Mouse (Mus musculus) heart, embryonic 11.5 days (tissue): ENCODE results near the gene Jmjd4. TPM values are rescaled to one million over a fixed set of nuclear protein-coding genes. Genes with fewer than 3 reads are reported as not detected.

Source experiments
- ATAC-seq: fragments of 200-750 bp; cut with Nextera tagmentation; replicated peaks from 2 replicates; pipeline ENCODE4 v1.8.0; 2017; ENCODE audit warnings: moderate library complexity; ENCODE audit not compliant: insufficient number of reproducible peaks, low FRiP score, low TSS enrichment
- H3K27ac ChIP-seq: fragments of 300-500 bp; sonication (generic); 2 replicates; pipeline ENCODE4 v1.5.1; 2014; ENCODE audit warnings: mild to moderate bottlenecking, low read depth, low read length
- H3K27me3 ChIP-seq: fragments of 300-500 bp; sonication (generic); 2 replicates; pipeline ENCODE4 v1.6.1; 2014; ENCODE audit warnings: mild to moderate bottlenecking, low read length, mixed read lengths; ENCODE audit not compliant: control insufficient read depth, insufficient read depth
- H3K36me3 ChIP-seq: fragments of 300-500 bp; sonication (generic); 2 replicates; pipeline ENCODE4 v1.6.1; 2014; ENCODE audit warnings: mild to moderate bottlenecking, low read length, moderate library complexity, mixed read lengths; ENCODE audit not compliant: control insufficient read depth, insufficient read depth
- H3K4me1 ChIP-seq: fragments of 300-500 bp; sonication (generic); 2 replicates; pipeline ENCODE4 v1.6.1; 2014; ENCODE audit warnings: low read length; ENCODE audit not compliant: control insufficient read depth, insufficient read depth
- H3K4me2 ChIP-seq: fragments of 300-500 bp; sonication (generic); 2 replicates; pipeline ENCODE4 v1.6.1; 2014; ENCODE audit warnings: mild to moderate bottlenecking, moderate library complexity
- H3K4me3 ChIP-seq: fragments of 300-500 bp; sonication (generic); 2 replicates; pipeline ENCODE4 v1.5.1; 2014; ENCODE audit warnings: low read depth, low read length
- H3K9ac ChIP-seq: fragments of 300-500 bp; sonication (generic); 2 replicates; pipeline ENCODE4 v1.6.1; 2014; ENCODE audit warnings: mild to moderate bottlenecking, low read depth, low read length, moderate library complexity
- H3K9me3 ChIP-seq: fragments of 300-500 bp; sonication (generic); replicated peaks from 2 replicates; pipeline ENCODE4 v1.6.1; 2016; ENCODE audit warnings: low read length; ENCODE audit not compliant: control insufficient read depth
- WGBS: fragments of 180-500 bp; shearing (Covaris S2); extraction: QIAGEN DNeasy Blood & Tissue Kit; methylation state at CpG from one replicate; pipeline ENCODE4 v1.1.7; 2014; ENCODE audit not compliant: insufficient replicate concordance; 5-methylcytosine and 5-hydroxymethylcytosine counted together
- polyA plus RNA-seq: library from polyadenylated mRNA; unstranded; fragments of >200 nt; fragmentation: Nextera tagmentation; extraction: Ambion mirVana; gene quantifications from 2 replicates; pipeline ENCODE4 v1.2.1, GENCODE M21; 2014

The Jmjd4 gene
- polyA plus RNA-seq, 1 experiment from 2014 or later: 13.0 TPM

DNA sequence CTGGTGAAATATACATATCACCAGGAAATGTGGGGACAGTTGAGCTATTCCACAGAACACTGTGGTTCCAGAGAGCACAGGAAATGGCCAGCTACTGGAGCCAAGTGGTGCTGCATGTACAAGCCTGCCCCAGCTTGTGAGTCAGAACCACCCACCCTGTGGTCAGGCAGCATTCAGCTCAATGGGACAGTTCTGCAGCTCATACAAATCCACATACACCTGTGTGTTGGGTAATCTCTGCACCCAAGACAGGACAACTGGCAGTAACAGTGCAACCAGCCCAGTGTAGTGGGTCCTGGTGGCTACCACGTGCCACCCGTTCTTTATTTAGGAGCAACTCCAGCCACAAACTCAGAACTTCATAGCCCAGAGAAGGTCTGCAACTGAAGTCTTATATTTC lies 27.9 kb upstream of the Jmjd4 start:
- Histone ChIP-seq H3K9ac (no peak overlapping the region), H3K4me3 (no peak overlapping the region), H3K4me1 (0 out of 2 replicates have a peak, but pooled peaks cover 6% of the 10 kb centered on the region), H3K4me2 (no peak overlapping the region), H3K27ac (no peak overlapping the region), H3K27me3 (no peaks in the 10 kb centered on the region), H3K9me3 (no peaks in the 10 kb centered on the region), H3K36me3 (0 out of 2 replicates have a peak, but pooled peaks cover 3% of the 10 kb centered on the region)
- WGBS: 86% methylated on average over 2 of the region's 2 CpGs
- no peak for ATAC-seq

DNA sequence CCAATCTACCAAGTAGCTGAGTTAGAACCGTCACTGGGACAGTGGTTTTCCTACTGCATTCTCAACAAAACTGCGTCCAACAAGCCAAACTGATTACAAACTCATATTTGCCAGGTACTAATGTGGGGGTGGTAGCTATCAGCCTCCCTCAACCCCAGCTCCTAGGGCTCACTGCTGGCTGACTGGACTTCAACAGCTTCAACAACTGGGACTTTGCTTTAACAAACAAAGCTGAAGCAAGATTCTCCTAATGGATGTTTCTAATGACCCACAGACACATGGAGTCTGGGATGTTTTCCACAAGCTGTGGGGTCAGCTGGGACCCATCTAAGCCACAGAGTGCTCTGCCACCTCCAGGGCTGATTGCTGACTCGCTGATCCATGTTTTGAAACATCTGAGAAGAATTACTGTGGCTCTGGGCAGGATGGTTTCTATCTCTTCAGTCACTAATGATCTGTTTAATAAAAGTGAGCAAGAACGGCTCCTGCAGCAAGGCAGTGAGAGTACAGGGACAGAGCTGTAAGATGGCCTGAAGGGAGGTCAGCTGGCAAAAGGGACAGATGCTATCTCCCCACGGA lies 26.7 kb upstream of the Jmjd4 start:
- H3K9ac ChIP-seq: no peak overlapping the region
- H3K4me3 ChIP-seq: no peak overlapping the region
- ATAC-seq: no peak
- no peak overlapping the region for H3K27ac ChIP-seq
- 80% methylated on average over 5 of the region's 5 CpGs for WGBS
- no peaks in the 10 kb centered on the region for H3K9me3 ChIP-seq
- H3K36me3 ChIP-seq: peaks cover 4% of the 10 kb centered on the region; the same call in 1 of the 2 replicates
- no peak overlapping the region for H3K4me2 ChIP-seq
- no peaks in the 10 kb centered on the region for H3K27me3 ChIP-seq
- 0 out of 2 replicates have a peak, but pooled peaks cover 6% of the 10 kb centered on the region for H3K4me1 ChIP-seq

DNA sequence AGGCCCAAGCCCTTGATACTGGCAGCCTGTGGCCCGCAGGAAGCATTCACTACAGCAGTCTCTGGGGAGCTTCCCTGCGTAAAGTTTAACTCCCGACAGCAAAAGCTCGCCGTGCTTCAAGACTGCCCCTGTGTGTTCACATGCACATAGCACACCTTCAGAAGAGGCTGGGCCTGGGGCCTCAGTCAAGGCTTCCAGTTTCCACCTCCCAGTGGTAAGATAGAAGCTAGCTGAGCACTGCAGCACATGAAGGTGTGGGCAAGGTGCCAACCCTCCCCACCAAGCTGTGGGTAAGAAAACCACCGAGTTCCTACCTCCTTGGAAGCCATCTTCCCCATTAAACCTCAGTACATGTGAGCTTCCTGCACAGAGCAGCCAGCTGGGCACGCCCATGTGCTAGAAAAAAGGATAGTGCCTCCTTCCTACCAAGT lies 24.2 kb upstream of the Jmjd4 start:
- no peaks in the 10 kb centered on the region for H3K27me3 ChIP-seq
- H3K27ac ChIP-seq: no peak overlapping the region
- no peak for ATAC-seq
- H3K4me1 ChIP-seq: 0 out of 2 replicates have a peak, but pooled peaks cover 6% of the 10 kb centered on the region
- H3K4me3 ChIP-seq: no peak overlapping the region
- H3K9me3 ChIP-seq: no peaks in the 10 kb centered on the region
- 53% methylated on average over 7 of the region's 7 CpGs for WGBS
- H3K36me3 ChIP-seq: peaks cover 4% of the 10 kb centered on the region; the same call in 1 of the 2 replicates
- no peak overlapping the region for H3K9ac ChIP-seq
- no peak overlapping the region for H3K4me2 ChIP-seq

DNA sequence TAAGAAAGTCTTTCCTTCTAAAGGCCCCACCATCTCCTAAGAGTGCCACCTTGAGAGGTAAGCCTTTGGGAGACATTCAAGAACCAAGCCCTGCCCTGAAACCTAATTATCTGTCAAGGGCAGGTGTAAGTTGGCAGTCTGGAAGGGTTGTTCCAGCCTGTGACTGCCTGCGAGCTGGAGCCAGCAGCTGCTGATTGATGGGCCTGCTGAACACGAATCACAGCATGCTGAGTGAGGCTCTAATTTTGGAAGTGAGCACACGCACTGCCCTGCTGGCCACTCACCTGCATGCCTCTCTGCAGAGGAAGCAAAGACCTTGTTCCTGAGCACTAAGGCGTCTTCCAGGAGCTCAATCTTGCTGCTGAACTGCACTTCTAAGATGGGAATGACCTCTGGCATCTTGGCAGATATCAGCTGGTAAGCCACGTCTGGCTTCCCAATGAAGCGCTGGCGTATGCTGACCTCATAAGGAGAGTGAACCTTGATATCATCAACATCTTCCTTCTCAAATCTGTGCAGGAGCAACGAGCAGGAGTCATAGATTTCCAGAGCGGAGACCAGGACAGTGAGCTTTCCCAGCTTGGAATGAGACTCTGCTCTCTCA lies 21.7 kb upstream of the Jmjd4 start:
- no peak for ATAC-seq
- H3K4me1 ChIP-seq: 0 out of 2 replicates have a peak, but pooled peaks cover 3% of the 10 kb centered on the region
- 69% methylated on average over 9 of the region's 9 CpGs for WGBS
- H3K4me3 ChIP-seq: no peak overlapping the region
- no peaks in the 10 kb centered on the region for H3K9me3 ChIP-seq
- H3K36me3 ChIP-seq: peaks cover 4% of the 10 kb centered on the region; the same call in 1 of the 2 replicates
- H3K27ac ChIP-seq: no peak overlapping the region
- H3K27me3 ChIP-seq: no peaks in the 10 kb centered on the region
- H3K4me2 ChIP-seq: no peak overlapping the region
- H3K9ac ChIP-seq: no peak overlapping the region

GRCm38 (mm10) chr11:59429959-59430358 lies 19.9 kb upstream of the Jmjd4 start:
- Histone ChIP-seq H3K27ac (no peak overlapping the region), H3K36me3 (peaks cover 4% of the 10 kb centered on the region; the same call in 1 of the 2 replicates), H3K4me2 (no peak overlapping the region), H3K4me3 (no peak overlapping the region), H3K4me1 (0 out of 2 replicates have a peak, but pooled peaks cover 3% of the 10 kb centered on the region), H3K27me3 (no peaks in the 10 kb centered on the region), H3K9me3 (no peaks in the 10 kb centered on the region), H3K9ac (no peak overlapping the region)
- WGBS: 65% methylated on average over 1 of the region's 1 CpGs
- ATAC-seq: no peak

GRCm38 (mm10) chr11:59432261-59432660 lies 17.6 kb upstream of the Jmjd4 start:
- Histone ChIP-seq H3K27ac (no peak overlapping the region), H3K4me2 (no peak overlapping the region), H3K27me3 (no peaks in the 10 kb centered on the region), H3K4me3 (no peak overlapping the region), H3K4me1 (no peaks in the 10 kb centered on the region), H3K36me3 (peaks cover 8% of the 10 kb centered on the region), H3K9me3 (0 out of 2 replicates have a peak, but pooled peaks cover 2% of the 10 kb centered on the region), H3K9ac (no peak overlapping the region)
- 72% methylated on average over 3 of the region's 3 CpGs for WGBS
- ATAC-seq: no peak

DNA sequence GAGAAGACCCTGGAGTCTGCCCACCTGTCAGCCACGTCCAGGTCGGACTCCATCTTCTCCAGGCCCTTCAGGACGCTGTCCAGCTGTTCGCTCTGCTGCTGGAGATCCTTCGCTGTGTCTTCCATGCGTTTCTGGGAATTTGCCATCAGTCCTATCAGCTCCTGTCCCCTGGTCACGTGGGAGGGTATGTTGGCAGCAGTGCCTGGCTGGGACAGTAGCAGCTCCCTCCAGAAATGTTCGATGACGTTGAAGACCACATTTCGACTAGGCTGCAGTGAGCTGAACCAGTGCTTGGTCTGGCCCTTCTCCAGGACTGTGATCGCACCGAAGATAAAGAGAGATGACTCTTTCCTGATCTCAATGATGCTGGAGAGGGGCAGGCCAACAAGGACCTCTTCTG lies 11.9 kb upstream of the Jmjd4 start:
- 94% methylated on average over 12 of the region's 12 CpGs for WGBS
- no peak overlapping the region for H3K4me3 ChIP-seq
- H3K4me2 ChIP-seq: no peak overlapping the region
- 0 out of 2 replicates have a peak, but pooled peaks cover 2% of the 10 kb centered on the region for H3K9me3 ChIP-seq
- H3K4me1 ChIP-seq: no peaks in the 10 kb centered on the region
- no peaks in the 10 kb centered on the region for H3K27me3 ChIP-seq
- H3K27ac ChIP-seq: no peak overlapping the region
- H3K9ac ChIP-seq: no peak overlapping the region
- peaks cover 18% of the 10 kb centered on the region for H3K36me3 ChIP-seq
- no peak for ATAC-seq

GRCm38 (mm10) chr11:59443102-59443501 lies 6.7 kb upstream of the Jmjd4 start:
- H3K27ac ChIP-seq: no peak overlapping the region
- H3K9me3 ChIP-seq: no peaks in the 10 kb centered on the region
- no peaks in the 10 kb centered on the region for H3K4me1 ChIP-seq
- no peak overlapping the region for H3K9ac ChIP-seq
- no peaks in the 10 kb centered on the region for H3K27me3 ChIP-seq
- H3K36me3 ChIP-seq: peaks cover 1% of the 10 kb centered on the region
- no peak overlapping the region for H3K4me3 ChIP-seq
- H3K4me2 ChIP-seq: no peak overlapping the region
- no peak for ATAC-seq
